Mouse (Mus musculus) olfactory bulb, adult 2 months (tissue): ENCODE results near the gene Pcsk2. TPM values are rescaled to one million over a fixed set of nuclear protein-coding genes. Genes with fewer than 3 reads are reported as not detected.

Experiments used
- H3K27ac ChIP-seq: fragments of 200-500 bp; 2 replicates; pipeline ENCODE4 v1.5.1; 2012; ENCODE audit warnings: low read depth, low read length; ENCODE audit not compliant: insufficient read depth
- H3K4me1 ChIP-seq: fragments of 200-500 bp; 2 replicates; pipeline ENCODE4 v1.6.1; 2012; ENCODE audit warnings: low read length; ENCODE audit not compliant: control insufficient read depth, insufficient read depth
- H3K4me3 ChIP-seq: fragments of 200-500 bp; 2 replicates; pipeline ENCODE4 v1.5.1; 2012; ENCODE audit warnings: mild to moderate bottlenecking, low read depth, low read length, moderate library complexity; ENCODE audit not compliant: insufficient read depth
- CTCF ChIP-seq: fragments of 200-500 bp; IDR thresholded peaks from 2 replicates; pipeline ENCODE4 v1.5.1; 2012; ENCODE audit warnings: low read depth, mild to moderate bottlenecking, low read length, moderate library complexity; ENCODE audit not compliant: insufficient read depth
- POLR2A ChIP-seq: fragments of 200-500 bp; IDR thresholded peaks from 2 replicates; pipeline ENCODE4 v1.6.1; 2012; ENCODE audit warnings: mild to moderate bottlenecking, low read depth, low read length, moderate library complexity; ENCODE audit not compliant: insufficient read depth
- WGBS: fragments of 180-500 bp; shearing (Covaris S2); methylation state at CpG from one replicate; pipeline ENCODE4 v1.1.7; 2018; 5-methylcytosine and 5-hydroxymethylcytosine counted together
- polyA plus RNA-seq: library from polyadenylated mRNA; stranded (reverse); fragments of >200 nt; gene quantifications from 2 replicates; pipeline ENCODE4 v1.2.4, GENCODE M21; 2012; ENCODE audit warnings: low replicate concordance; ENCODE audit not compliant: missing spikeins, insufficient read depth, insufficient read length

Pcsk2 gene
- polyA plus RNA-seq, 1 experiment, result not detected

DNA sequence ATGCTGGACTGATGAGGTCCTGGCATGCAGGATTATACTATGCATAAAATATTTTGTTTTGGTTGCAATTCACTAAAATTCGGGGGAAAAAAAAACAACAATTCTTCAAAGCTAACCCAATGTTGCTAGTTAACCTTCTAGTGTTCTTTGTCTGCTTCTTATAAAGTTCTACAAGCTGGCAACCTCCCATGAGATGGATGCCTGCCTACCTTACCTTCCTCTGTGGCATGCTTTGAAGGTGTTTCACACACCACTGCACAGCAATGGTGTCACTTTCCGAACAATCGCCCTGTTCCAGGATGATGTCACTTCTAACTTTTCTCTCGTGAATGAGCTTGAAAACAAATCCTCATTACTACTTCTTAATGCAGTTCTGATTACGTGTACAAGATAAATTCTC lies 68.8 kb downstream of the Pcsk2 start:
- WGBS, result 54% methylated on average over 5 of the region's 5 CpGs
- Histone ChIP-seq H3K4me1 (no peaks in the 10 kb centered on the region), H3K4me3 (no peak overlapping the region), H3K27ac (no peak overlapping the region)
- TF ChIP-seq POLR2A, result no peak
- no peak for TF ChIP-seq CTCF

GRCm38 (mm10) chr2:143620916-143621315 lies 75.0 kb downstream of the Pcsk2 start:
- peaks cover 5% of the 10 kb centered on the region for H3K4me1 ChIP-seq
- WGBS, result 65% methylated on average over 3 of the region's 3 CpGs
- H3K4me3 ChIP-seq, result no peak overlapping the region
- no peak overlapping the region for H3K27ac ChIP-seq
- no peak for TF ChIP-seq POLR2A
- TF ChIP-seq CTCF, result no peak

DNA sequence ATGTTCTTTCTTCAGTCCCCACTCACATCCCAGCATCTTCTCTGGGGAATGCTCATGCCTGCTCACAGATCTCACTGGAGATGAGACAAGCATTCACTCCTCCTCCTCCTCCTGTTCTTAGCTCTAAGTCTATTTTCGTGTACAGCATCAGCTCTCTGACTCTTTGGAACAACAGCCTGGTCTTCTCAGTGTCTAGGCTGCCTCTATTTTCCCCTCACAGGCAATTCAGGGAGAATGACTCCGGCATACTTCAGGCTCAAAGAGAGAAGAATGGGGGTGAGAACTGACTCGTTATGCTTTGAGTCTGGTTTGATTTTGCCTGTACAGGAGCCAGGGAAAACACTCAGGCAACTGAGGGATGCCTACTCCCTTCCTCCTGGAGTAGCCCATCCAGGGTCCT lies 78.0 kb downstream of the Pcsk2 start:
- 16% methylated on average over 3 of the region's 3 CpGs for WGBS
- Histone ChIP-seq H3K27ac (peak overlapping the region; percentile 91), H3K4me3 (no peak overlapping the region), H3K4me1 (peaks cover 5% of the 10 kb centered on the region)
- TF ChIP-seq POLR2A (no peak), CTCF (no peak)

- Histone ChIP-seq H3K4me1 (peaks cover 4% of the 10 kb centered on the region; the same call in 1 of the 2 replicates), H3K27ac (no peak overlapping the region), H3K4me3 (no peak overlapping the region)
- 81% methylated on average over 1 of the region's 1 CpGs for WGBS
- TF ChIP-seq POLR2A (no peak), CTCF (no peak)
Observed at GRCm38 (mm10) chr2:143643305-143643704, 97.3 kb downstream of the Pcsk2 start.

DNA sequence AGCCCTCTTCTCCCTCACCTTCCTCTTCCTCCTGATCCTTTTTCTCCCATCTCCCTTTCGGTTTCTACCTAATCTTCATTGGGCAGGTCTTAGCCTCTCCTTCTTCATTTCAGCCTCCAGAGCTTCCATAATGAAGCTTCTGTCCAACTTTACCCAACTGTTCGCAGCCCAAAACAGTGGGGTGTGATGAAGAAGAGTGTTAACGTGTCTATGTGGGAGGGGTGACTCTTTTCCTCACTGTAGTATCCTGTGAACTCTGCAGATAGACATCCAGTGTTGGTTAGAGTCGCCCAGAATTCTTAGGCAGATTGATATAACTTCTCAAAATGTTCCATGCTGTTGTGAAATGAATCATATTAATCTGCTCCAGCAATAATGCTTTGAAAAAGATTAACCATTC lies 98.4 kb downstream of the Pcsk2 start:
- Histone ChIP-seq H3K4me1 (peaks cover 4% of the 10 kb centered on the region; the same call in 1 of the 2 replicates), H3K27ac (no peak overlapping the region), H3K4me3 (no peak overlapping the region)
- TF ChIP-seq POLR2A, result no peak
- no peak for TF ChIP-seq CTCF
- WGBS, result 84% methylated on average over 4 of the region's 4 CpGs

- Histone ChIP-seq H3K27ac (no peak overlapping the region), H3K4me1 (0 out of 2 replicates have a peak, but pooled peaks cover 2% of the 10 kb centered on the region), H3K4me3 (no peak overlapping the region)
- WGBS, result 75% methylated on average over 5 of the region's 5 CpGs
- TF ChIP-seq CTCF, result no peak
- no peak for TF ChIP-seq POLR2A
Observed at GRCm38 (mm10) chr2:143646001-143646400, 100.0 kb downstream of the Pcsk2 start.

GRCm38 (mm10) chr2:143654621-143655020 lies 108.7 kb downstream of the Pcsk2 start:
- Histone ChIP-seq H3K4me3 (no peak overlapping the region), H3K27ac (no peak overlapping the region), H3K4me1 (peaks cover 4% of the 10 kb centered on the region; the same call in 1 of the 2 replicates)
- WGBS, result 88% methylated on average over 4 of the region's 4 CpGs
- TF ChIP-seq CTCF (no peak), POLR2A (no peak)

- whole genome bisulfite sequencing, result 55% methylated on average over 4 of the region's 4 CpGs
- Histone ChIP-seq H3K27ac (no peak overlapping the region), H3K4me1 (peaks cover 4% of the 10 kb centered on the region; the same call in 1 of the 2 replicates), H3K4me3 (no peak overlapping the region)
- TF ChIP-seq CTCF, result no peak
- TF ChIP-seq POLR2A, result no peak
Observed at GRCm38 (mm10) chr2:143656968-143657367, 111.0 kb downstream of the Pcsk2 start.

- Histone ChIP-seq H3K27ac (no peak overlapping the region), H3K4me1 (no peaks in the 10 kb centered on the region), H3K4me3 (no peak overlapping the region)
- 94% methylated on average over 5 of the region's 5 CpGs for WGBS
- TF ChIP-seq POLR2A, result no peak
Observed at GRCm38 (mm10) chr2:143666785-143667184, 120.8 kb downstream of the Pcsk2 start.

- WGBS, result 94% methylated on average over 4 of the region's 4 CpGs
Observed at GRCm38 (mm10) chr2:143677869-143678268, 131.9 kb downstream of the Pcsk2 start.

More at GRCm38 (mm10) chr2:143677869-143678268, 131.9 kb downstream of the Pcsk2 start:
- Histone ChIP-seq H3K4me1 (peaks cover 6% of the 10 kb centered on the region), H3K4me3 (no peak overlapping the region), H3K27ac (no peak overlapping the region)
- TF ChIP-seq POLR2A (no peak), CTCF (no peak)
